Mouse (Mus musculus) megakaryocyte, embryonic 14.5 days (primary cell): ENCODE measurements at regions not wholly inside any gene's neighbourhood (a gene's known extent, or its start where the extent isn't known, plus 50 kb on each side); places are given as distances from the start of the nearest gene placed in this dataset.

ENCODE experiments used
- FLI1 ChIP-seq: IDR thresholded peaks from 2 replicates; pipeline ENCODE4 v1.6.1; 2012; ENCODE audit warnings: low read length, inconsistent platforms, mixed read lengths
- GATA1 ChIP-seq: IDR thresholded peaks from 3 replicates; pipeline ENCODE4 v1.6.1; 2012; ENCODE audit warnings: mixed read lengths, low read length, inconsistent platforms, borderline replicate concordance

GRCm38 (mm10) chr8:12036349-12036748 is 196.1 kb downstream of the Tex29 start:
- no peak for TF ChIP-seq GATA1
- TF ChIP-seq FLI1, result no peak
